Mouse (Mus musculus) E14TG2a.4 (cell line): ENCODE results near the gene Cdt1.

Source experiments
- CTCF ChIP-seq: conservative IDR thresholded peaks from 2 replicates; pipeline ENCODE4 v1.5.1; 2014; ENCODE audit warnings: low read length
- NANOG ChIP-seq: IDR thresholded peaks from 2 replicates; pipeline ENCODE4 v1.6.1; 2014; ENCODE audit warnings: borderline replicate concordance, low read length, mixed read lengths
- POU5F1 ChIP-seq: IDR thresholded peaks from 2 replicates; pipeline ENCODE4 v1.6.1; 2014; ENCODE audit warnings: low read length, borderline replicate concordance

GRCm38 (mm10) chr8:122567361-122568108 is at the start of gene Cdt1:
- TF ChIP-seq CTCF (no peak), POU5F1 (no peak), NANOG (no peak)
